In genomic region chr4:111513921-111514320, GRCm38 (mm10) we compare ENCODE assay signal across 20 mouse cellular contexts.
"Had no signal": no experiment of that assay in that cellular context is flagged by ENCODE, and none has a peak within 500 bp of the region (broad histone marks: within the 10 kb centered on the region; RNA-seq: fewer than 3 reads in every experiment).

No protein-coding gene starts in this region.

- H3K9ac ChIP-seq: limb, embryonic 12.5 days; limb, embryonic 15.5 days; liver, embryonic 14.5 days; liver, postnatal 0 days; lung, embryonic 14.5 days had no signal

- H3K27me3 ChIP-seq: limb, embryonic 12.5 days; limb, embryonic 15.5 days had no signal

- H3K36me3 ChIP-seq: limb, embryonic 12.5 days; limb, embryonic 15.5 days had no signal

- ATAC-seq: liver, postnatal 0 days; lung, postnatal 0 days had no signal

- H3K27ac ChIP-seq: limb, embryonic 12.5 days; limb, embryonic 15.5 days; liver, embryonic 14.5 days; stomach, postnatal 0 days had no signal

- H3K4me3 ChIP-seq: limb, embryonic 12.5 days; limb, embryonic 15.5 days had no signal

- H3K4me2 ChIP-seq: limb, embryonic 12.5 days; limb, embryonic 15.5 days; liver, embryonic 11.5 days; lung, embryonic 14.5 days; midbrain, embryonic 11.5 days had no signal

- DNase-seq: kidney, adult 9 months; kidney, postnatal 14 days; kidney, postnatal 4 days; left cerebral cortex, postnatal 4 days; liver, postnatal 0 days; lung, embryonic 14.5 days; lung, postnatal 36 days; midbrain, embryonic 14.5 days; right cerebral cortex, adult 18-20 months; right cerebral cortex, postnatal 14 days; right cerebral cortex, postnatal 4 days; thymus, adult 18-20 months; thymus, postnatal 36 days had no signal

- H3K9me3 ChIP-seq: limb, embryonic 12.5 days; limb, embryonic 15.5 days had no signal
